Mouse (Mus musculus): ENCODE measurements around the gene Rapgef5. TPM values are rescaled to one million over a fixed set of nuclear protein-coding genes. Genes with fewer than 3 reads are reported as not detected.
A peak's percentile ranks its signal among the peaks of the same experiment; 100 is the strongest.

The Rapgef5 gene
- total RNA-seq, 2 experiments from 2014 or later = 35.6 to 40.7 TPM

DNA sequence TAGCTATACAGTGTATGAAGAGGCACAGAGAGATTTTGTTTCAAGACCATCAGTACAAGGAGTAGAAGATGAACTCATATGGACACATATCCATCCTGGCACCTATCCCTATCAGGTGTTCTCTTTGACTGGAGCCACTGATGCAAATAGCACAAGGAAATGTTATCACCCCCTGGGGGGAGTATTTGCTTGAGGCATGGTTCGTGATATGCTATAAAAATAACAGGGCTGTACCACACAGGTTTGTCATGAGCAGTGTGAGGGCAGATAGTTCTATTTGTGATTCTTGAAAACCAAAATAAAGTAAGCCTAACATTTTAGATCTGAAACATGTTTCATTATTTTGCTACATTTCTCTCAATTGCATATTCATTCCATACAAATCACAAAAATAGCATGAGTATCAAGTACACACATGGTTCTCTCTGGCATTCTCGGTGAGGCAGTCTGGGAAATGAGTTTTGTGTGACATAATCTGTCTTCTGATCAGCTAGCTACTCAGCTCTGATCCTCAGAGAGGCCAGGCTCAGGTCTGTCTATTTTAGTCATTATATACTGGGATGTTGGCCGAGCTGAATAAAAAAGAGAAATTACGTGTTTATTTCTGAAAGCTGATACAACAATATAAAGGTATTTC is 12.3 kb downstream of the Rapgef5 start:
- intact Hi-C loops (cut with DNase I) = no loop called here
- DNase-seq = no peak

DNA sequence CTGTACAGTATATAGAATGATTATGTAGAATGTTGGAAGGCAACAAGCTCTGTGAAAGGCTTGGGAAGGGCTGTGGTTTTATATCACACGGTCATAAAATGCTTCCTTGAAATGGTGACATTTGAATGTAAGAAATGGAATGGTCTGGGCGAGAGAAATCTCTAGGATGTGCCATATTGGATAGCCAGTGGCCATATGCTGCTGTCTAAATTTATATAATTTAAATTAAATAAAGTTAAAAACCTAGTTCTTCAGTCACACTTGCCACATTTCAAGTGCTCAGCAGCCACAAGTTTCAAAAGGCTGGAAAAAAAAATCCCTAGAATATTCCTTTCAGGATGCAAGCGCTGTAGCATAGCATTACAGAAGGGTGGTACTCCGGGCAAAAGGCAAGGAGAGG is 14.8 kb downstream of the Rapgef5 start:
- intact Hi-C loops (cut with DNase I) = no loop called here
- no peak for DNase-seq

DNA sequence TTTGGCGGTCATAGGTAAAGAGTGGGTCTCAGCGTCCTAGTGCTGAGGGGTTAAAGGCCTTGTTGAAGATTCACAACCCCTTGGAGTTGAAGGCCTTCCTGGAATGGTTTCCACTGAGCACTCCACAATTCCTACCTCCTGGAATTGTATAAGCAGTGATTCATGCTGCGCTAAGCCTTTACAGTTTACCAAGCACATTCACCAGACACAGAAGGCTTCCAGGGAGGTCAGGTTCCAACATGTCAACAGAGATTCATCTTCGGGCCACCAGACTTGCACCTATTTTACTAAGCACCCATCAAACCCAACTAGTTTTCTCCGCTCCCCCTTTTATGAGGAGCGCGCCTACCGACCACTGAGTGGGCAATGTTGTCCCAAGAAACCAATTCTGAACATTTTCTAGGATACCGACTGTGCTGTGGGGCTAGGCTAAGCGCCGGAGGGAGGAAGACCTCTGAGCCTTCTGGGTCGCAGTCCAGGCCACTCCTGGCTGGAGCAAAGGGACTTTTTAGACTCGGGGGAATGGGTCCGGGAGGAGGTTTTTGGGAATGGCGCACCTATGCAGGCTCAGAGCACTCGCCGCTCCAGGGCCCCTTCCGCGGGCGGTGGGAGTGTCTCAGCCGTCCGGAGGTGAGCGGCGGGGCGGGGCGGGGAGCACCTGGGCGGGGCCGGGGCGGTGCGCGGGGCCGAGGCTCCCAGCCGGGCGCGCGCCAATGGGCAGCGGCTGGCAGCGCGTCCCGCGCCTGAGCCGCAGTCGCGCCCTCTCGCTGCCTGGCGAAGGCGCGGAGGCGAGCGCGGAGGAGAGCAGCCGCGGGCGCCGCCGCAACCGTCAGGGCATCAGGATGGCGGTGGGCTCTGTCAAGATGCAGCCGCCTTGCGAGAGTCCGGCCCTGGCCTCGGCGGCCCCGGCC is 17.2 kb downstream of the Rapgef5 start:
- intact Hi-C loops (cut with DNase I) = loop anchor here (2.0 kb wide), 1 partner anchor 45 kb away; no protein-coding TSS in a partner anchor
- peak in 1 of 2 experiments; percentile 54 for DNase-seq

DNA sequence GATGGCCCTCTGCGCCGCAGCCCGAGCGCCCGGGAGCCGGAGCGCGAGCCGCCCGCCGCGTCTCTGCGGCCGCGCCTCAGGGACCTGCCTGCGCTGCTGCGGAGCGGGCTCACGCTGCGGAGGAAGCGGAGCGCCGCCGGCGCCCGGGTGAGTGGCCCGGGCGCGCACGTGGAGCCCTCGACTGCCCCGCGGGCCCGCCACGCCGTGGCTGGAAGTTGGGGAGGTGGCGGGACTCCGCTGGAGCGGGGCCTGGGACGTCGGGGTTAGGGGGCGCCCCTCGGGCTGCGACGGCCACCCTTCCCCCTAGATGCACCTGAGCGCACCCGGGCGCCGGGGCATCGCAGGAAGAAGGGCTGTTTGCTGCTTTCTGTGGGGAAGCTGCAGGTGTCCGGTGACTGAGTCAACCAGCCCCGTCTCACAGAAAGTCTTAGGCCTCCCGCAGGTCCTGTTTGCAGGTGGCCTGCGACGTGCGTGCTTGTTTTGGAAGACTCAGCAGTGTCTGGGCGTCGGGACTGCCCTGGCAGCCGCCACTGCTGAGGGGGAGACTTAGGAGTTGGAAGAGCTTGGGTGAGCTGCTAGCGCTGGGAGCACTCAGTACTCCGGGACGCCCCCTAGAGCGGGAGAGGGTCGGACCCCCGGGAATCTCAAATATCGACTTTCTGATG is 17.9 kb downstream of the Rapgef5 start:
- intact Hi-C loops (cut with DNase I) = loop anchor here (2.0 kb wide), 1 partner anchor 45 kb away; no protein-coding TSS in a partner anchor
- peak; percentile 47 to 62 for DNase-seq

DNA sequence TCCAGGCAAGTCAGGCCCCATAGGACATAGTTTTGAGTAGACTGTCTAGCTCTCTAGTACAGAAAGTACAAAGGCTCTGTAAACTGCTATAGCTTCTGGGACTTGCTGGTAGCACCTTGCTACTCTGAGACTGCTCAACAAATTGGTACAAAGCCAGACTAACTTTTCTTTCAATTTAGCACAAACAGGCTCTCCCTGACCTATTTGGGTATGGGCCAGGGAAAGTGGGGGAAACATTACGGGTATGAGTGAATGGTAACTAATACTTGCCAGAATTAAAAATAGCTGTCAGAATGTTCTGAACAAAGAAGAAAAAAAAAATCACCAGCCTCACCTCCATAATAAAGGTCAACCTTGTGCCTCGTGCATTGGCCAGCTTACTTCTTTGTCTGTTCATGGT is 24.1 kb downstream of the Rapgef5 start:
- DNase-seq = peak; percentile 33 to 35
- intact Hi-C loops (cut with DNase I) = no loop called here

DNA sequence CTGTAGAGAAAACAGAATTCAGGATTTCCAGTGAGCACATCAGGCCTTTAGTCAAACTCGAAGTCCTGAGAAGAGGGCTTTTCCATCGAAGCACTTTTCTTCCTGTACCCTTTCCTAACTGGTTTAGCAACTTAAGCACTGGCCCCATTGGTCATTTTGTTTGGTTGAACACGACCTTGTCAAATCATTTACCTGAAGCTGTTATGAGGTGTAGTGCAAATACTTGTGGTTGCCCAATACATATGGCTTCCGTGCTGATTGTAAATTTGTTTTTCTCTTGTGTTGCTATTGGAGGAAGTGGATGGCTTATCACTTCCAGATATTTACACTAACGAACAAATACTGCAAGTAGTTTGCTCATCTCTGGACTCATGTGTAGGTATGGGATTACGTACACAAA is 29.0 kb downstream of the Rapgef5 start:
- DNase-seq = no peak
- intact Hi-C loops (cut with DNase I) = no loop called here

DNA sequence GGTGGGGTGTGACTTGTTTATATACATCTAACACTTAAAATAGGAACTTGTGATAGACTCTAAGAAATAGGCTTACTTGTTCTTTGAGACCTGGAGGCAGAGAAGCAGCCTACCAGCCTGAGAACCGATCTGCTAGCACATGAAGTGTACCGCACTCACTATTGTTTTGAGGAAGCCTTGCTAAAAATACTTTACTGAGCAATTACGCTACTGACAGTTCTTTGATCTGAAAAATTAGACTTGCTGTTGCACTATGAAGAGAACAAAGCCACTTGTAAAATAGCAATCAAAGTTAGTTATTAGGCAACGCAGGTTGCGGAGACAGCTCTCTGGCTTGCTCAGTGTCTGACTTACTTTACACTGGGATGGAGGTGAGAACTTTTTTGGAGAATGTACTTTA is 37.1 kb downstream of the Rapgef5 start:
- no peak for DNase-seq
- intact Hi-C loops (cut with DNase I) = no loop called here

DNA sequence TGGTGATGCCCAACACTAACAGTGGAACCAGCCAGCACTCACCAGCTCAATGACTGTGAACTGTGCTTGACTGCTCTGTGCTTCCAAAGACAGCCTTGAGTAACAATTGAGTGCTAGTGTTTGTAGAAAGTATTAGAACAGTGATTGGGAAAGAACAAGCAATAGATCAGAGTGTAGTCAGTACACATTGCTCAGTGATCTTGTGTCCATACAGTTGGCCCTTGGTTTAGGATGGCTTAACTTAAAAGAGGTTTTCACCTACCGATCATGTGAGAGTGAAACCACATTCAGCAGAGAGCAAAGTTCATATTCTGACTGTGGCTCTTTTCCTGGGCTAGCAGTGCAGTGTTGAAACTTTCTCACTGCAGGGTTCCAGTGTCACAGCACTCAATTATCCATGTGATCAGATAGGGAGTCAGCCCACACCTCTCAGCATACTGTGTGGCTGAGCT is 38.4 kb downstream of the Rapgef5 start:
- no peak for DNase-seq

DNA sequence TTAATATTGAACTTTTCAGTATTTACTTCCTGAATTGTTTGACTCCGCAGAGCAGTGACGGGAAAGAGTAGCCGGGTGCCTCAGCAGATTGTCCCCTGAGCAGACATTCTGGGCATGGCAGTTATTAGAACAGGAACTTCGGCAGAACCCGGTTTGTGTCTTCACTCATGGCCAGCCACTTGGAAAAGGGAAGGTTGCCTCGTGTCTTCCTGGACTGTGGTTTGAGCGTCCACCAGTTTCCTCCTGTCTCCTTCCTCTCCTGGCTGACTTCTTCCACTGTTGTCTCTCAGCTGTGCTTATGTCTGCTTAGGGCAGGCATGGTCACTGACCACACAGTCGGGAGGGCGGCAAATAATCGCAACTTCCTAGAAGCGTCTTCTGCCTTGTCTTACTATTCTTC is 44.2 kb downstream of the Rapgef5 start:
- intact Hi-C loops (cut with DNase I) = no loop called here
- DNase-seq = peak; percentile 23 to 26

More for the DNA sequence above, 38.4 kb downstream of the Rapgef5 start:
- intact Hi-C loops (cut with DNase I) = no loop called here

DNA sequence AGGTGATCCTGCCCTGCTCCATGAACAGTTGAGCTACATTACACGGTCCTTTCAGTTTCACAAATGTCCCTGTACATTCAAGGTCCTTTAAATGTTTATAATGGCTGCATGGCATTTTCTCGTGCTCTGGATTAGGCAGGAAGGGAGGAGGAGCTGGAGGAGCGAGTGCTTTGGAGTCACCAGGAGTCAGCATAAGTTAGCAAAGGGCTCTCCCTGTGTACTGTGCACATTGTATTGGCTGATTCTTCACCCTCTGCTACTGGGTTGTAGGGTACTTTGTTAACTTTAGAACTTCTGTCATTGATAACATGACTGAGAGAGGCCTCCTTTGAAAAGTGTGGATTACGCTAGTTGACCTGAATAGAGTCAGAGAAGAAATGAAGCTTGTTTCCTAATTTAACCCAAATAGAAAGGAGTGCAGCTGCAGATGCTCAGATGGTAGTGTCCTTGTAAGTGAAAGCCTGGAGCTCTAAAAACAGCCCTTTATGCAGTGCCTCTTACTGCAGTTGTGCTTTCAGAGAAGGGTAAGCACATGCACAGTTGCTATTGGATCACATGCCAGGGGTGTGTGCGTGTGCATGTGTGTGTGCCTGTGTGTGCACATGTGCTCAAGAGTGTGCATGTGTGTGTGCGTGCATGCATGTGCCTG is 45.3 kb downstream of the Rapgef5 start:
- intact Hi-C loops (cut with DNase I) = no loop called here
- DNase-seq = no peak

DNA sequence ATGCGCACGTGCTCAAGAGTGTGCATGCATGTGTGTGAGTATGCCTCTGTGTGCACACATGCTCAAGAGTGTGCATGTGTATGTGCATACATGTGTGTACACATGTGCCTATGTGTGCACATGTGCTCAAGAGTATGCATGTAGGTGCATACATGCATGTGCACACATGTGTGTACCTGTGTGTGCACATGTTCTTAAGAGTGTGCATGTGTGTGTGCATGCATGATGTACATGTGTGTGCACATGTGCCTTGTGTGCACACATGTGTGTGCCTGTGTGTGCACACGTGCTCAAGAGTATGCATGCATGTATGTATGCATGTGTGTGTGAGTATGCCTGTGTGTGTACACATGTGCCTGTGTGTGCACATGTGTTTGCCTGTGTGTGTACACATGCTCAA is 45.8 kb downstream of the Rapgef5 start:
- intact Hi-C loops (cut with DNase I) = no loop called here
- DNase-seq = no peak

DNA sequence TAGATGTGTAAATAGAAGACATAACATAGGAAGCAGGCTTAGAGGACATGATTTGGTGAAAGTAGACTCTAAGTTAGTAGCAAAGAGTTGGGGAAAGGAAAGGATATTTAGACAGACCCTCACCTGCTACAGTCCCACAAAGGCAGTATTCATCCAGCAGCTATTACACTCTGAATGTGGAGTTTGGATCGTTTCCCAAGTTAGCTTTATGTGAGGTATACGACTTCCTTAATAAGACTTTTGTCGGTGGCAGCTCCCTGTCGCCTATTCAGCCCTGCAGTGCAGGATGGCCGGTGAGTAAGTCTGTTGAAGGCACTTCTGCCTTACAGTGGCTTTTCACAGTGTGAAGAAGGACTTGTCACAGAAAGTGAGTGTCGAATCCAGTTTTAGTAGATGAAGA is 47.6 kb downstream of the Rapgef5 start:
- intact Hi-C loops (cut with DNase I) = no loop called here
- no peak for DNase-seq

DNA sequence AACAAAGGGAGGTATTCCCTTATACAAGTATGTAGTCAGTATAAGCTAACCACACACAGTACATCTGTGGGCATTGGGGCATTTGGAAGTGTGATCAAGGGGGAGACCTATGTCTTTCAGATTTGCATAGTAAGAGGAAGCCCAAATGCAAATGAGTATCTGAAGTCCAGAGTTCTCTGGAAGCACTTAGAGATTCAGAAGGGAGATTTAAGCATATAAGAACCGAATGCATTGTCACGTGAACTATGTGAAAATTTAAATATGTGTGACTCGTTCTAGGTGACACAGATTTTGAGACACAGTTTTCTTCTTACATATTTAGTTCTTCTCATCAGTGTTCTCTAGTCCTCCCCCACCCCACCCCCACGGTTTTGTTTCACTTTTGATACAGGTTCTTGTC is 50.0 kb downstream of the Rapgef5 start:
- intact Hi-C loops (cut with DNase I) = no loop called here
- DNase-seq = no peak

DNA sequence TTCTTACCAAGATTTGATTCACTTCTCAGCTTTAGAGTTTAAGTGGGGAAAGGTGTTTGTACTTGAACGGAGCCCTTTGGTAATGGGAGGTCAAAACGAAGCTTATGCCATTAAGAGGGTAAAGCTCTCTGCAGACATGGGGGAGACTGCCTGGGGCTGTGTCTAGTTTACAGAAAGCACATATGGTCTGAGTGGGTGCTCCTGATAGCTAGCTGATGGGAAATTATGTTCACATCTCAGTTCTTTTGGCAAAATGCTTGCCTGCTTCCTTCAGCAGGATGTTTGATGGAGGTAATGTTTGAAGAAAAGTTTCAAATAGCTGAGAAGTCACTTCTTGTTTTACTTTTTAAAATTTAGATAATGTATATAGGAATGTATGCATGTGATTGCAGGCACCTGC is 53.4 kb downstream of the Rapgef5 start:
- intact Hi-C loops (cut with DNase I) = no loop called here

DNA sequence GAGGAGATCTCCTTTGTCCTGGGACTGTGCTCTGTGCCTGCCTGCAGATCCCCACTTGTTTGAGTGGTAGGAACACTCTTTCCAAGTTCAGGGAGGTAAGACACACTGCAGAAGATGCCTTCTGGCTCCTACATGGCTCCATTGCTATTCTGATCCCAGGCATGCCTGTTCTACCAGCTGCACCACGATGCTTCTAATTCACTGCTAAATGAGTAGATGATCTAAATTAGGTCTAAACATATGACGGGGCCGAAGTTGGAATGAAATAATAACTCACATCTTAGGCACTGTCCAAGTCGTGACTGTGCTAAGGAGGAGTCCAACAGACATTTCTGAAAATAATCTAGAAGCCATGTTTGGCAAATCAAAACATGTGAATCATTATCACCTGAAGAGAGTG is 68.0 kb downstream of the Rapgef5 start:
- DNase-seq = no peak
- intact Hi-C loops (cut with DNase I) = no loop called here

More for the DNA sequence above, 53.4 kb downstream of the Rapgef5 start:
- DNase-seq = no peak

DNA sequence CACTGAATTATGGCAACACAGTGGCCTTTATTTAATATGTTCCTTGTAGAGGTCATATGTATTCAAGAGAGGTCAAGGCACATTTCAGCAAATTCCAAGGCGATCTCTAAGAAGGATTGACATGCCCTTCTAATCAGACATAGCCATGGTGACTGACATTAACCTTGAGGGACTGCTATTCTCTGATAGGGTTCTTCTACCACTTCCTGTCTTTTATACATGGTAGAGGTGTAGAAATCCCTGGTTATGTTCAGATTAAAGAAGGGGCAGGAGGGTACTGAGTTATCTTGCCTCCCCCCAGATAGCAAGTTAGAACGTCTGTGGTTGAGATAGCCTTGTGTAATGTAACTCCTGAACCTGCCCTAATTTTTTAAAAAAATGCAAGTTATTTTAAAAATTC is 69.1 kb downstream of the Rapgef5 start:
- DNase-seq = no peak
- intact Hi-C loops (cut with DNase I) = loop anchor here (5.0 kb wide), 2 partner anchors 72 to 117 kb away; no protein-coding TSS in a partner anchor

DNA sequence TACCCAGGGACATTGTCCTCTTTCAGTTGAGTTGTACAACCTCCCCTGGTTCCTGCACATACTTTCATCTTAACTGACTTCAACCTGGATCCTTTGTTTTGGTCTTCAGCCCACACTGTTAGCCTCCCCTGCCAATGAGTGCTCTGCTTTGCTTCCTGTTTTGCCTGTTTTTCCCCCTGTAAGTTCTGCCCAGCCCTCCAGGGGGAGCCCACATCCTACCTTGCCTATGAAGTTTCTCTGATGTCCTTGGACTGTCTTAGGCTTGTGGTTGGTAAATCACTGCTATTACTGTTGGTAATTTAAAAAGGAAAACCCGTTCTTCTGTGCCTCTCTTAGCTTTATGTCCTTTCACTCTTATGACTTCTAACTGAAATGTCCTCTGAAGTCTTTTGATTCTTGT is 69.8 kb downstream of the Rapgef5 start:
- DNase-seq = peak; percentile 78 to 81
- intact Hi-C loops (cut with DNase I) = loop anchor here (1.0 to 5.0 kb wide), 5 partner anchors 71 to 183 kb away; no protein-coding TSS in a partner anchor

DNA sequence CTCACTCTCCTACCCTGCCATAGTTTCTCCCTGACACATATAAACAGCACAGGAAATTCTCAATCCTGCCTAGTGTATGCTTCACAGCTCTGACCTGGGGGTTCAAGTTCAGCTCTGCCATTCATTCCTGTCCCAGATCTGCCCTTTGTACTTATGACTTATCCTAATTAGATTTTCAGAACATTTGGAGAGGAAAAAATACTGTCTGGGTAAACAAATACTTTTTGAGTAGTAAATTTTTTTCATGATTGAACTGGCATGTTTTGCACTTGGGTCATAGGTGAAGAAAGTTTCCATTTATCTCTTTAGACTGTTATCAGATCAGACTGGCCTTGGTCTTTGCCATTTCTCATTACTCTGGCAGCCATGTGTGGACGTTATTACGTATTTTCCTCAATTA is 72.9 kb downstream of the Rapgef5 start:
- DNase-seq = no peak
- intact Hi-C loops (cut with DNase I) = loop anchor here (5.0 kb wide), 2 partner anchors 68 to 113 kb away; no protein-coding TSS in a partner anchor

DNA sequence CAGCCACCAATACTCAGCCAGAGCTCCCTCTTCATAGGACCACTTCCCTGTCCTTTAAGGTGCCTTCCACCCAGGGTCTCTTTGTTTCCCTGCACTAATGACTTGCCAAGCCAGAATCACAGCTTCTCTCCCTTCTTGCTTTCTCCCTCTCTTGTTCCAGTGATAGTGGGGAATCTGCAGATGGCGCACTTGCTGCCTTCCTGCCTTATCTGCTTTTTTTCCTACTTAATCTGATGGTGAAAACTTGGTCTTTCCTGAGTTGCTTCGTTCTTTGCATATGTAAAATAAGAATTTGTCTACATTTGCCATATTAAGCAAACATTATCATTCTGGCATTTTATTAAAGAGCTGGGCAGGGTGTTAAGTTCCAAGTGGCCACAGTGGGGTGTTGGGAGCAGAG is 75.7 kb downstream of the Rapgef5 start:
- DNase-seq = no peak
- intact Hi-C loops (cut with DNase I) = loop anchor here (5.0 kb wide), 1 partner anchor 35 kb away; no protein-coding TSS in a partner anchor

DNA sequence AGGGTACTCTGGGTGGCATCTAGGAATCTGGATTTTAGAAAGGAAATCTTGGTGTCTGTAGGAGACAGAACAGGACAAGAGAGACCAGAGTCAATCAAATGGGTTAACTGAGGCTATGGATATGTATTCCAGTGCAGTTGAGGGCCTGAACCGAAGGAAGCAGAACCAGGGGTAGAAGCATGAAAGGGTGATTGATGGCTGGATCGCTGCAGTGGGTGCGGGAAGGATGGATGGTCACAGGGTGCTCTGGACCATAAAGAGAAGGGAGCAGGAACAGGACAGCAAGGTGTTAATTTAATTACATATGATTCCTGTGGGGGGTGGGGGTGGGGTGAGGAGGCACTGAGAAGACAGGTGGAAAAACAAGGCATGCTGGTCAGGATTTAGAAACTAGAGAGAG is 76.3 kb downstream of the Rapgef5 start:
- DNase-seq = no peak
- intact Hi-C loops (cut with DNase I) = loop anchor here (5.0 kb wide), 1 partner anchor 35 kb away; no protein-coding TSS in a partner anchor
